Mouse (Mus musculus) CH12.LX (cell line): Measurements from ENCODE around the gene Olfr555. TPM values are rescaled to one million over a fixed set of nuclear protein-coding genes. Genes with fewer than 3 reads are reported as not detected.
"Not testable (repeated sequence)": the region's sequence is repeated elsewhere in the genome, so short reads cannot be mapped to it uniquely, and the experiment has no call there.

Source experiments
- DNase-seq: peaks from one replicate; pipeline ENCODE4 v3.0.0-alpha.2; 2013; ENCODE audit errors: extremely low read depth
- H3K27ac ChIP-seq: 2 replicates; pipeline ENCODE4 v1.5.1; 2012; ENCODE audit warnings: low read depth, mild to moderate bottlenecking, control low read depth, moderate library complexity; ENCODE audit not compliant: insufficient read depth
- H3K27me3 ChIP-seq: replicated peaks from 2 replicates; pipeline ENCODE3; 2012; ENCODE audit warnings: inconsistent platforms
- H3K36me3 ChIP-seq, 2 experiments: replicated peaks in 1 of 2; 2 replicates each; pipeline versions ENCODE3 to v1.6.1; 2012; ENCODE audit warnings: inconsistent platforms in 1 of 2, low read length in 1 of 2, mild to moderate bottlenecking in 1 of 2, mixed read lengths in 1 of 2, moderate library complexity in 1 of 2; ENCODE audit not compliant: control insufficient read depth in 1 of 2, insufficient read depth in 1 of 2
- H3K4me1 ChIP-seq, 2 experiments: 2 replicates each; pipeline ENCODE4 v1.6.1; 2012; ENCODE audit warnings: inconsistent platforms in 1 of 2, moderate library complexity in 1 of 2; ENCODE audit not compliant: insufficient read depth in 2 of 2, control insufficient read depth in 1 of 2
- H3K4me2 ChIP-seq: 2 replicates; pipeline ENCODE4 v1.6.1; 2012; ENCODE audit warnings: low read depth, mild to moderate bottlenecking, control low read depth; ENCODE audit not compliant: poor library complexity, insufficient read depth, severe bottlenecking
- H3K4me3 ChIP-seq, 3 experiments: fragments of 150-350 bp in 1 of 3; sonication (generic) in 1 of 3; replicated peaks in 1 of 3; 2 replicates each; pipeline versions ENCODE3 to v1.5.1; 2011 to 2012; ENCODE audit warnings: low read depth in 2 of 3, low read length in 2 of 3, mild to moderate bottlenecking in 2 of 3, moderate library complexity in 2 of 3, control low read depth in 1 of 3, improper control_type of control experiment in 1 of 3, inconsistent platforms in 1 of 3, mixed read lengths in 1 of 3; ENCODE audit not compliant: poor library complexity in 1 of 3
- H3K79me2 ChIP-seq: replicated peaks from 2 replicates; pipeline ENCODE4 v1.6.1; 2012; ENCODE audit warnings: mild to moderate bottlenecking, moderate library complexity; ENCODE audit not compliant: control insufficient read depth, poor library complexity, insufficient read depth, severe bottlenecking; ENCODE audit errors: extremely low read depth
- H3K9ac ChIP-seq: 2 replicates; pipeline ENCODE4 v1.6.1; 2012; ENCODE audit warnings: low read depth, mild to moderate bottlenecking, control low read depth, moderate library complexity; ENCODE audit not compliant: insufficient read depth
- H3K9me3 ChIP-seq: replicated peaks from 2 replicates; pipeline ENCODE3; 2012; ENCODE audit warnings: low read length, inconsistent platforms, mixed read lengths
- CHD1 ChIP-seq: IDR thresholded peaks from 2 replicates; pipeline ENCODE4 v1.6.1; 2012; ENCODE audit warnings: low read depth, low read length, improper control_type of control experiment, inconsistent platforms
- CHD2 ChIP-seq: IDR thresholded peaks from 2 replicates; pipeline ENCODE4 v1.6.1; 2011; ENCODE audit warnings: low read length, improper control_type of control experiment
- CTCF ChIP-seq, 2 experiments: IDR thresholded peaks in 1 of 2; conservative IDR thresholded peaks in 1 of 2; 2 replicates each; pipeline ENCODE4 v1.5.1; 2011 to 2012; ENCODE audit warnings: low read depth in 2 of 2, low read length in 2 of 2, improper control_type of control experiment in 1 of 2, inconsistent platforms in 1 of 2, mild to moderate bottlenecking in 1 of 2, moderate library complexity in 1 of 2
- E2F4 ChIP-seq: IDR thresholded peaks from 2 replicates; pipeline ENCODE4 v1.6.1; 2011; ENCODE audit warnings: low read depth, low read length, improper control_type of control experiment; ENCODE audit not compliant: insufficient replicate concordance
- ELF1 ChIP-seq: IDR thresholded peaks from 2 replicates; pipeline ENCODE4 v1.6.1; 2014; ENCODE audit warnings: low read depth, mild to moderate bottlenecking, inconsistent platforms, low read length, improper control_type of control experiment
- EP300 ChIP-seq: IDR thresholded peaks from 2 replicates; pipeline ENCODE4 v1.6.1; 2011; ENCODE audit warnings: low read length, improper control_type of control experiment
- ETS1 ChIP-seq: conservative IDR thresholded peaks from 2 replicates; pipeline ENCODE4 v1.6.1; 2012; ENCODE audit warnings: low read depth, mild to moderate bottlenecking, inconsistent platforms, low read length, improper control_type of control experiment, moderate library complexity
- HCFC1 ChIP-seq: IDR thresholded peaks from 2 replicates; pipeline ENCODE4 v1.6.1; 2012; ENCODE audit warnings: low read depth, mild to moderate bottlenecking, inconsistent platforms, low read length, improper control_type of control experiment
- IRF4 ChIP-seq: IDR thresholded peaks from 2 replicates; pipeline ENCODE4 v1.6.1; 2014; ENCODE audit warnings: low read depth, mild to moderate bottlenecking, inconsistent platforms, low read length, improper control_type of control experiment
- KAT2A ChIP-seq: IDR thresholded peaks from 2 replicates; pipeline ENCODE4 v1.6.1; 2012; ENCODE audit warnings: low read length, improper control_type of control experiment, inconsistent platforms; ENCODE audit not compliant: insufficient replicate concordance
- MAFK ChIP-seq: IDR thresholded peaks from 2 replicates; pipeline ENCODE4 v1.6.1; 2011; ENCODE audit warnings: low read length, improper control_type of control experiment; ENCODE audit not compliant: insufficient replicate concordance
- MEF2A ChIP-seq: IDR thresholded peaks from 2 replicates; pipeline ENCODE4 v1.6.1; 2014; ENCODE audit warnings: low read depth, mild to moderate bottlenecking, inconsistent platforms, low read length, improper control_type of control experiment, borderline replicate concordance
- MXI1 ChIP-seq: IDR thresholded peaks from 2 replicates; pipeline ENCODE4 v1.6.1; 2011; ENCODE audit warnings: mild to moderate bottlenecking, low read depth, low read length, improper control_type of control experiment
- MYC ChIP-seq: IDR thresholded peaks from 2 replicates; pipeline ENCODE4 v1.6.1; 2011; ENCODE audit warnings: low read depth, mild to moderate bottlenecking, improper control_type of control experiment, low read length
- NELFE ChIP-seq: IDR thresholded peaks from 2 replicates; pipeline ENCODE4 v1.6.1; 2011; ENCODE audit warnings: low read depth, low read length, improper control_type of control experiment
- POLR2A ChIP-seq: IDR thresholded peaks from 2 replicates; pipeline ENCODE4 v1.6.1; 2011; ENCODE audit warnings: low read depth, mild to moderate bottlenecking, improper control_type of control experiment, low read length
- RAD21 ChIP-seq: IDR thresholded peaks from 2 replicates; pipeline ENCODE4 v1.6.1; 2011; ENCODE audit warnings: low read depth, mild to moderate bottlenecking, low read length, improper control_type of control experiment, moderate library complexity
- RCOR1 ChIP-seq: conservative IDR thresholded peaks from 2 replicates; pipeline ENCODE4 v1.6.1; 2012; ENCODE audit warnings: low read depth, mild to moderate bottlenecking, inconsistent platforms, low read length, improper control_type of control experiment
- SIN3A ChIP-seq: IDR thresholded peaks from 2 replicates; pipeline ENCODE4 v1.6.1; 2012; ENCODE audit warnings: low read length, improper control_type of control experiment, inconsistent platforms
- SMC3 ChIP-seq: IDR thresholded peaks from 2 replicates; pipeline ENCODE4 v1.6.1; 2011; ENCODE audit warnings: low read depth, low read length, improper control_type of control experiment
- TBP ChIP-seq: conservative IDR thresholded peaks from 2 replicates; pipeline ENCODE4 v1.6.1; 2011; ENCODE audit warnings: low read depth, low read length, improper control_type of control experiment
- USF1 ChIP-seq: IDR thresholded peaks from 2 replicates; pipeline ENCODE4 v1.6.1; 2014; ENCODE audit warnings: low read depth, mild to moderate bottlenecking, inconsistent platforms, low read length, improper control_type of control experiment
- USF2 ChIP-seq: conservative IDR thresholded peaks from 2 replicates; pipeline ENCODE4 v1.6.1; 2011; ENCODE audit warnings: low read depth, low read length, improper control_type of control experiment
- ZC3H11A ChIP-seq: IDR thresholded peaks from 2 replicates; pipeline ENCODE4 v1.6.1; 2012; ENCODE audit warnings: low read depth, mild to moderate bottlenecking, inconsistent platforms, low read length, improper control_type of control experiment
- ZMIZ1 ChIP-seq: IDR thresholded peaks from 2 replicates; pipeline ENCODE4 v1.6.1; 2012; ENCODE audit warnings: low read depth, mild to moderate bottlenecking, inconsistent platforms, low read length, improper control_type of control experiment
- dilution Hi-C: fragments of 300-500 bp; cut with MboI; formaldehyde crosslinking; loops from 2 replicates; pipeline ENCODE4 v1.14.3; 2020; ENCODE audit warnings: low sequenced_read_pairs; ENCODE audit not compliant: extremely low pct_unique_long_range_greater_than_20kb, extremely low pct_ligation_motif_present
- in situ Hi-C: fragments of 300-500 bp; cut with MboI; formaldehyde crosslinking; loops from 3 replicates; pipeline ENCODE4 v1.14.3; 2019; ENCODE audit warnings: low sequenced_read_pairs, low pct_ligation_motif_present, low pct_unique_long_range_greater_than_20kb, mixed read lengths
- polyA plus RNA-seq: library from polyadenylated mRNA; unstranded; fragments of >175 nt; gene quantifications from 2 replicates; pipeline ENCODE4 v1.2.1, GENCODE M21; 2012; ENCODE audit warnings: low read depth; ENCODE audit not compliant: insufficient read length
- total RNA-seq, 2 experiments: library from RNA; depleted of rRNA; stranded (reverse); fragments of 300-350 nt in 1 of 2; fragments of >200 nt in 1 of 2; gene quantifications; 2 replicates each; pipeline ENCODE4 v1.2.3; 2012 to 2014

Olfr555 gene
- total and polyA plus RNA-seq, 3 experiments: not detected

DNA sequence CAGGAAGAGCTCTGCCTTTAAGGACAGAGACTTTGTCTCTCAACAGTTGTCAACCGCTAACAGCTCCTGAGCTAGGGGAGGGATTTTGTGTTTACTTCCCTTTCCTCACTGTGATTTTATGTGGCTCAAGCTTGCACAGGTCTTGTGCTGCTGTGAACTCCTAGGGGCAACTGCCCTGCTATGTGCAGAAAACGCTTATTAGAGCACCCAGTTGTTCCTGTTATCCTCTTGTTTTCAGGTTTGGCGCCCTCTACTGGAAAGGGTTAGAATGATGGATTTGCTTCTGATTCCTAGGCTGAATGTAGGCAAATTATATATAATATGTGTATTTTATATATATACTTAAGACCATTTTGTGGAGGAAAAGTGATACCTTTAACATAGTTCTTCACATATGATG, 22.0 kb upstream of the Olfr555 start:
- H3K36me3 ChIP-seq: no peaks in the 10 kb centered on the region
- DNase-seq: peak; percentile 70
- H3K27me3 ChIP-seq: no peaks in the 10 kb centered on the region
- no peak overlapping the region for H3K4me3 ChIP-seq
- H3K4me1 ChIP-seq: no peaks in the 10 kb centered on the region
- no peak overlapping the region for H3K9ac ChIP-seq
- H3K27ac ChIP-seq: no peak overlapping the region
- H3K9me3 ChIP-seq: no peaks in the 10 kb centered on the region
- peak; percentile 62 to 79 for TF ChIP-seq CTCF (conservative IDR thresholded peaks at IDR 0.05 in 1 of 2, IDR thresholded peaks at IDR 0.05 in 1 of 2; ENCODE audit: low read depth in 2 of 2, low read length in 2 of 2)
- no peak for TF ChIP-seq EP300
- no peak for TF ChIP-seq CHD2
- TF ChIP-seq SIN3A: no peak
- no peak for TF ChIP-seq ELF1
- TF ChIP-seq KAT2A: no peak
- peak; percentile 78 for TF ChIP-seq SMC3
- peak; percentile 46 for TF ChIP-seq RAD21
- no peaks in the 10 kb centered on the region for H3K79me2 ChIP-seq
- dilution Hi-C loops (no loop called here), in situ Hi-C loops (loop anchor here (5.0 kb wide), 1 partner anchor 129 kb away; no protein-coding TSS in a partner anchor)
- H3K4me2 ChIP-seq: no peak overlapping the region

DNA sequence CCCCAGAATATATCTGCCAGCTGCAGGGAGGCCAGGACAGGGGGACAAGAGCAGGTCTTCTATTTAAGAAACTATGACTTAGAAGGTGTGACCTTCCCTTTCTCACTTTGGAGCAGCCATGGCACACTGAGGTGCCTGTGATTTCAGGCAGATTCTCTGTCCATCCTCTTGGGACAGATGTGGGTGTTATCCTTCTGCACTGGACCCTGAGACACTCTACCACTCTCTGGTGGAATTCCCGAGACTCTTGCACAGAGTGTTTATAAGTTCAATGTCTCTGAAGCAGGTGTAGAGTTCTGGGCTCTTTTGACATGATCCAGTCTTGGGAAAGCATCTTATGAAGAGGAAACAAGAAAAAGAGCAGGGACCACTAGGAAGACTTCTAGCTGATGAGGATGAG, 20.5 kb upstream of the Olfr555 start, which contains the start of gene Olfr554:
Gene Olfr554, plus strand, starts transcription at position 301 of the 400 bp plus-strand sequence.
- H3K4me3 ChIP-seq: no peak within 1 kb of the TSS

DNA sequence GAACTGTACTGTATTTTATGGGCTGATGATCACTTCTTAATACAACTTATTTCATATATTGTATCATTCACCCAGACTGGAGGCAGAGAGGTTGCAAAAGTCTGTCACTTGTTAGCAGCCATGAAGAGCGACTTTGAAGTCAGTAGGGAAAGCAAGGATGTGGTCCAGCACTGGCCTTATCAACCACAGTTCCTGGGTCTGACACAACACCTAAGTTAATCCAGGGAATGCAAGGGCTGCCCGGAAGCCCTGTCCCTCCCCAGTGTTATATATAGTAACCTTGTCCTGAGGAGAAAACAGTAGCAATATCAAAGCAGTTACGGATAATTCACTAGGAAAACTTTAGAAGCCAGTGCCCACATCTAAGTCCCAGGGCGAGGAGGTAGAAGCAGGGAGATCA, 13.7 kb upstream of the Olfr555 start:
- H3K36me3 ChIP-seq, H3K9me3 ChIP-seq, H3K9ac ChIP-seq, in situ Hi-C loops, dilution Hi-C loops, DNase-seq, H3K4me2 ChIP-seq, H3K79me2 ChIP-seq, H3K27ac ChIP-seq, H3K4me3 ChIP-seq, H3K27me3 ChIP-seq, H3K4me1 ChIP-seq: not testable (repeated sequence)

More for the DNA sequence above, 20.5 kb upstream of the Olfr555 start, which contains the start of gene Olfr554:
- dilution Hi-C loops: no loop called here
- H3K9me3 ChIP-seq: no peaks in the 10 kb centered on the region
- H3K4me2 ChIP-seq: no peak within 1 kb of the TSS
- no peak for DNase-seq
- H3K79me2 ChIP-seq: no peaks in the 10 kb centered on the region
- in situ Hi-C loops: loop anchor here (5.0 kb wide), 1 partner anchor 131 kb away; no protein-coding TSS in a partner anchor
- H3K36me3 ChIP-seq: no peaks in the 10 kb centered on the region
- H3K4me1 ChIP-seq: no peaks in the 10 kb centered on the region
- no peak for TF ChIP-seq MYC
- TF ChIP-seq ZMIZ1: no peak
- no peak for TF ChIP-seq RCOR1
- no peak for TF ChIP-seq USF1
- no peak for TF ChIP-seq TBP
- TF ChIP-seq MEF2A: no peak
- no peak for TF ChIP-seq EP300
- no peak for TF ChIP-seq IRF4
- TF ChIP-seq CHD2: no peak
- no peak for TF ChIP-seq CHD1
- TF ChIP-seq ZC3H11A: no peak
- no peak for TF ChIP-seq USF2
- no peak for TF ChIP-seq MAFK
- no peak for TF ChIP-seq HCFC1
- no peak for TF ChIP-seq ETS1
- no peak for TF ChIP-seq E2F4
- TF ChIP-seq SIN3A: no peak
- no peak for TF ChIP-seq NELFE
- TF ChIP-seq POLR2A: no peak
- no peak for TF ChIP-seq MXI1
- TF ChIP-seq, all 38 proteins: peak for 0
- no peaks in the 10 kb centered on the region for H3K27me3 ChIP-seq
- H3K9ac ChIP-seq: no peak within 1 kb of the TSS
- no peak within 1 kb of the TSS for H3K27ac ChIP-seq
